Mouse (Mus musculus) lung, adult 2 months (tissue): Measurements from ENCODE around the gene Usp12.

ENCODE experiments used
- CTCF ChIP-seq: fragments of 200-500 bp; IDR thresholded peaks from 2 replicates; pipeline ENCODE4 v1.5.1; 2011; ENCODE audit warnings: mild to moderate bottlenecking, low read length, control low read depth; ENCODE audit not compliant: insufficient read depth
- POLR2A ChIP-seq: fragments of 200-500 bp; IDR thresholded peaks from 2 replicates; pipeline ENCODE4 v1.6.1; 2011; ENCODE audit warnings: low read depth, mild to moderate bottlenecking, control low read depth, low read length, borderline replicate concordance; ENCODE audit errors: extremely low read depth

- TF ChIP-seq CTCF (no peak), POLR2A (no peak)
These were observed 18.6 kb upstream of the Usp12 start for GRCm38 (mm10) chr5:146813421-146813820.
